Mouse (Mus musculus) heart, embryonic 14.5 days (tissue): ENCODE measurements at regions not wholly inside any gene's neighbourhood (a gene's known extent, or its start where the extent isn't known, plus 50 kb on each side); places are given as distances from the start of the nearest gene placed in this dataset.

Source experiments
- ATAC-seq: fragments of 200-750 bp; cut with Nextera tagmentation; 2 replicates; pipeline ENCODE4 v1.8.0; 2017; ENCODE audit warnings: low read depth, moderate TSS enrichment; ENCODE audit not compliant: insufficient number of reproducible peaks, insufficient read depth, low FRiP score
- H3K27ac ChIP-seq, 2 experiments: fragments of 200-500 bp in 1 of 2; fragments of 300-500 bp in 1 of 2; sonication (generic) in 1 of 2; replicated peaks in 1 of 2; 2 replicates each; pipeline ENCODE4 v1.5.1; 2012 to 2014; ENCODE audit warnings: low read depth in 2 of 2, low read length in 2 of 2, control low read depth in 1 of 2, mild to moderate bottlenecking in 1 of 2, mixed read lengths in 1 of 2; ENCODE audit not compliant: control insufficient read depth in 1 of 2, insufficient read depth in 1 of 2
- H3K27me3 ChIP-seq: fragments of 300-500 bp; sonication (generic); 2 replicates; pipeline ENCODE4 v1.6.1; 2014; ENCODE audit warnings: mild to moderate bottlenecking, low read length, control low read depth; ENCODE audit not compliant: control insufficient read depth, insufficient read depth
- H3K36me3 ChIP-seq: fragments of 300-500 bp; sonication (generic); 2 replicates; pipeline ENCODE4 v1.6.1; 2014; ENCODE audit warnings: mild to moderate bottlenecking, control low read depth, low read length, mixed read lengths; ENCODE audit not compliant: control insufficient read depth, insufficient read depth
- H3K4me1 ChIP-seq, 2 experiments: fragments of 200-500 bp in 1 of 2; fragments of 300-500 bp in 1 of 2; sonication (generic) in 1 of 2; 2 replicates each; pipeline ENCODE4 v1.6.1; 2012 to 2014; ENCODE audit warnings: low read length in 2 of 2, control low read depth in 1 of 2, mixed read lengths in 1 of 2; ENCODE audit not compliant: control insufficient read depth in 2 of 2, insufficient read depth in 2 of 2
- H3K4me2 ChIP-seq: fragments of 300-500 bp; sonication (generic); 2 replicates; pipeline ENCODE4 v1.6.1; 2014; ENCODE audit warnings: mild to moderate bottlenecking, low read length
- H3K4me3 ChIP-seq, 2 experiments: fragments of 200-500 bp in 1 of 2; fragments of 300-500 bp in 1 of 2; sonication (generic) in 1 of 2; 2 replicates each; pipeline ENCODE4 v1.5.1; 2012 to 2014; ENCODE audit warnings: low read length in 2 of 2, mild to moderate bottlenecking in 2 of 2, control low read depth in 1 of 2, low read depth in 1 of 2, moderate library complexity in 1 of 2; ENCODE audit not compliant: control insufficient read depth in 1 of 2, insufficient read depth in 1 of 2
- H3K9ac ChIP-seq: fragments of 300-500 bp; sonication (generic); 2 replicates; pipeline ENCODE4 v1.6.1; 2014; ENCODE audit warnings: mild to moderate bottlenecking, low read length
- H3K9me3 ChIP-seq: fragments of 300-500 bp; sonication (generic); 2 replicates; pipeline ENCODE4 v1.6.1; 2016; ENCODE audit warnings: low read length, control low read depth; ENCODE audit not compliant: control insufficient read depth
- WGBS: fragments of 180-500 bp; shearing (Covaris S2); extraction: QIAGEN DNeasy Blood & Tissue Kit; methylation state at CpG from one replicate; pipeline ENCODE4 v1.1.7; 2014; 5-methylcytosine and 5-hydroxymethylcytosine counted together

DNA sequence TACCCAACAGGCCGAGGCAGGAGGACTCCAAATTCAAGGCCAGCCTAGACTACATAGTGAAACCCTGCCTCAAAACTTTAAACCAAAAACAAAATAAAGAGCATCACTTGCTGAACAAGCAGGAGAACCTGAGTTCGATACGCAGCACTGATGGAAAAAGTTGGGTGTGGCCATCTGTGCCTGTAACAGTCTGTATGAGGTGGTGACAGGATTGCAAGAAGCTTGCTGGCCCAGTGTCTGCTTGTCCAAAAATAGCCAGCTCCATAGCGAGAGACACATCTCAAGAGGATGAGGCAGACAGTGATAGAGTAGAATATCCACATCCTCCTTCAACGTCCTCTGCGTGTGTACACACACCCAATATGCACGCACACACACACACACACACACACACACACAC is 261.9 kb upstream of the Foxq1 start:
- peaks cover 6% of the 10 kb centered on the region in 2 experiments; a peak in 2 of 4 replicates for H3K4me1 ChIP-seq
- peaks cover 26% of the 10 kb centered on the region for H3K27me3 ChIP-seq
- no peak overlapping the region for H3K9ac ChIP-seq
- 40% methylated on average over 7 of the region's 7 CpGs for WGBS
- no peak overlapping the region for H3K4me3 ChIP-seq
- no peaks in the 10 kb centered on the region for H3K36me3 ChIP-seq
- no peak overlapping the region for H3K4me2 ChIP-seq
- no peak for ATAC-seq
- H3K27ac ChIP-seq = no peak overlapping the region
- H3K9me3 ChIP-seq = no peaks in the 10 kb centered on the region

DNA sequence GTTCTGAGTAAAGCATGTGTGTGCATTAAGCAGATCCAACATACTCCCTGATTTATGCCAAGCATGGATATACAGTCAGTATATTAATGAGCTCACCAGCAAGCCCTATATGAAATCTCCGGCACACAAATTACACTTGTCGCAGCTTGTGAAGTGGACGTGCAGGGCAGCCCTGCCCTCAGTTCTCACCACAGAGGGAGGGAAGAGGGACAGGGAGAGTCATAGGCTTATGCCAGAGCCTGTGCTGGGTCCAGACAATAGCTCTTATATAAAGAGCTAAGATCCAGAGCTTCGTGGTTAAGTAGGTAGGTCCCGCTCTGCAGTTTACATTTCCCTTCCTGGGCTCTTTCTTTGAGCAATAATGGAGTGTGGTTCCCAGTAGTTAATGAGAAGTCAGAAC is 252.7 kb upstream of the Foxq1 start:
- Histone ChIP-seq H3K27me3 (peaks cover 8% of the 10 kb centered on the region; the same call in 1 of the 2 replicates), H3K4me1 (no peaks in the 10 kb centered on the region), H3K27ac (no peak overlapping the region), H3K9ac (no peak overlapping the region), H3K4me3 (no peak overlapping the region), H3K9me3 (no peaks in the 10 kb centered on the region), H3K36me3 (no peaks in the 10 kb centered on the region), H3K4me2 (no peak overlapping the region)
- no peak for ATAC-seq
- 78% methylated on average over 5 of the region's 5 CpGs for WGBS

DNA sequence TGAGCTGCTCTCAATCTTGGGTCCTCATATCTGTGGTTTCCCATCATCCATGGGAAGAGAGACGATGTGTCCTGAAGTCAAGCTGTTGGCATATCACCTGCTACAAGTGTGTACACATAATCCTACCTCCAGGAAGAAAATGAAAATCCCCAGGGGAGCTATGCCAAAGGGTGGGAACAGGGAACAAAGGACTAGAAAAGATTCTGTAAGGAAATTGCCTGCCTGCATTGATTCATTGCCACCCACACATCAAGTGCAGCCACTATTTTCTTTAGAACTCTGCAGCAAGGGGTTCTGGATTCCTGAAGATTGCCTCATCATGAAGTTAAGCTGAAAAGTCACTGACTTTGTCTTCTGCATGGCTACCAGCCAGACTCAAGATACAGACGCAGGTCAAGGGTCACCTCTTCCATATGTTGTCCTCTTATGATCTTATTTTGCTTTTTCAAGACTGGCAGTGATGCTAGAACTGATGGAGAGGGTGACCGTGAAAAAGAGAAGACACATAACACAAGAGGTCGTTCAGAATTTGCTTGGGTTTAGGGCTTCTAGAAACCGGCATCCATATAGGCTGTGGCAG is 251.6 kb upstream of the Foxq1 start:
- Histone ChIP-seq H3K4me2 (no peak overlapping the region), H3K27me3 (peaks cover 8% of the 10 kb centered on the region; the same call in 1 of the 2 replicates), H3K9me3 (no peaks in the 10 kb centered on the region), H3K9ac (no peak overlapping the region), H3K27ac (no peak overlapping the region), H3K4me1 (peaks cover 5% of the 10 kb centered on the region in 2 experiments; a peak in 3 of 4 replicates), H3K4me3 (no peak overlapping the region), H3K36me3 (no peaks in the 10 kb centered on the region)
- ATAC-seq = no peak
- 76% methylated on average over 5 of the region's 5 CpGs for WGBS

DNA sequence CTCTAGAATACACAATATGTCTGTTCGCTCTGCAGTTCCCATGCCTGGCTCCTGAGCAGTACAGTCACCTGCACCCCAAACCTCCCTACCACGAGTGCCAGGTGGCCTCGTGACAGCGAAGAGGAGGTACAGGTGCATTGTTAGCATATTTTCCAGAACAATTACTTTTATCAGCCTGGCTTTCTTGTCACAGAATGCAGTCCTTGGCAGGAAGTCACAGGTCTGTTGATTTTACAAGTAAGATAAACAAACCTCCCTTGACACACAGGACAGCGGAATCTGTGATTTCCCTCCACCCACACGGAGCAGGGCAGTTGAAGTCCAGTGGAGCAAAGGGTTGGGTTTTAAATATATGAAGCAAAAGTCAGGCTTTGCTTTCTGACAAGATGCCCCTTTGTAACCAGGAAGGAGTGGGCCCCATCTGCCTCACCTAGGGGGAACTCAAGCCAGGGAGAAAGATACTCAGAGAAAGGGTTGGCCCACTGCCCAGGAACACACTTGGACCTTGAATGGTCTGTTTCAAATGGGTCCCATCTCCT is 246.8 kb upstream of the Foxq1 start:
- H3K4me1 ChIP-seq = peaks cover 6 to 8% of the 10 kb centered on the region in 2 experiments; a peak in 3 of 4 replicates
- H3K36me3 ChIP-seq = no peaks in the 10 kb centered on the region
- H3K27ac ChIP-seq = no peak overlapping the region
- H3K9ac ChIP-seq = no peak overlapping the region
- no peaks in the 10 kb centered on the region for H3K9me3 ChIP-seq
- peaks cover 4% of the 10 kb centered on the region; the same call in 1 of the 2 replicates for H3K27me3 ChIP-seq
- WGBS = 50% methylated on average over 6 of the region's 6 CpGs
- H3K4me3 ChIP-seq = no peak overlapping the region
- H3K4me2 ChIP-seq = no peak overlapping the region
- no peak for ATAC-seq

DNA sequence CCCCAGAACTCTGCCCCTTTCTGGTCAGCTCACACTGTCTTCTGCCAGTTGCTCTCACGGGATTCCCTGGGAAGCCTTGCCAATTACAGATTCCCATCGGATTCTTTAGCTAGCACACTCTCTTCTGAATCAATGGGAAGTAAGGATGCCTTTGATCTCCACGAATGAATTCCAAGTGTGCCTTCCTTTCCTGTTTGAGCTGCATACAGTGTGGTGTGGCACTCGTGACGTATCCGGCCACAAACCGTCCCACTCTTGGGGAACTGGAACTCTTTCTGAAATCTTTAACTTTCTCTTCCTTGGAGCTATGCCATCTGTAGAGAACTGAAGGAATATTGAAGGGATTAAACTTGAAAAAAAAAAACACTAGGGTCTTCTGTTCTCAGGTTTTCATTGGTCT is 243.2 kb upstream of the Foxq1 start:
- H3K27ac ChIP-seq = no peak overlapping the region
- H3K9ac ChIP-seq = no peak overlapping the region
- peaks cover 6 to 8% of the 10 kb centered on the region in 2 experiments; a peak in 3 of 4 replicates for H3K4me1 ChIP-seq
- 47% methylated on average over 7 of the region's 7 CpGs for WGBS
- no peak for ATAC-seq
- no peak overlapping the region for H3K4me3 ChIP-seq
- H3K36me3 ChIP-seq = no peaks in the 10 kb centered on the region
- no peak overlapping the region for H3K4me2 ChIP-seq
- H3K9me3 ChIP-seq = no peaks in the 10 kb centered on the region
- peaks cover 7% of the 10 kb centered on the region; the same call in 1 of the 2 replicates for H3K27me3 ChIP-seq

DNA sequence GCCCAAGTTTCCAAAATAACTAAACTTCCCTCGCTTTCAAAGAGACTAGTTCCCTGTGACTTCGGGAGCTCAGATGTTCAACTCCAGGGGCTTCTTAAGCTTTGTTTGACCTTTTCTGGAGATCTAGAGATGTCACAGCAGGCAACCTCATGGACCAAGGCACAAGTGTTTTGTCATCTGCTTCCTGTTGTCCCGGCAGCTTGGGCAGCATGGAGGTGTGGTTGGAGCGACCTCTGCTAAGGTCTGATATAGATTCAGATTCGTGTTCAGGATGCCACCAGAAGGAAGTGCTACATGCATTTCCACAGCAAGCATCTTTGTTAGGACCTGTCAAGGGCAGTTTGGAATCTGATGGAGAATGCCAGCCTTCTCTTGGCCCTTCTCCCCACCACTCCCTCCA is 242.1 kb upstream of the Foxq1 start:
- Histone ChIP-seq H3K36me3 (no peaks in the 10 kb centered on the region), H3K4me1 (peaks cover 6 to 8% of the 10 kb centered on the region in 2 experiments; a peak in 3 of 4 replicates), H3K4me2 (peak overlapping the region; percentile 19; the same call in 1 of the 2 replicates), H3K27ac (no peak overlapping the region), H3K4me3 (no peak overlapping the region), H3K9me3 (no peaks in the 10 kb centered on the region), H3K27me3 (peaks cover 7% of the 10 kb centered on the region; the same call in 1 of the 2 replicates), H3K9ac (no peak overlapping the region)
- 53% methylated on average over 5 of the region's 5 CpGs for WGBS
- no peak for ATAC-seq

DNA sequence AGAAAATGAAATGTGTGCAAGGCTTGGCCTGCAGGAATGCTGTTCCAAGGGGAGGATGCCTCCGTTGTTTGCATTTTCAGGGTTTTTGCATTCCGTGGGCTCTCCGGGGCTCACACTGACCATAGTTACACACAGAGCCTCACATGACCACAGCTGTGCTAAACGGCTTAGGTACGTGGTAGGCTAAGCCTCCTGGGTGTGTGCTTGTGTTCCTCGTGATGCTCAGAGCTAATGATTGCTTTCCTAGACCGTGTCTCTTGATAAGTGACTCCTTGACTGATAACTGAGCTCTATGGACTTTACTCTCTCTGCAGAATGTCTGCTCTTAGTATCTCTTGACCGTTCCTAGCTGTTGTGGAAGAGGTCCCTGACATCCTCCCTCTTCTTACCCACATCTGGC is 238.9 kb upstream of the Foxq1 start:
- H3K4me1 ChIP-seq = no peaks in the 10 kb centered on the region; a peak in 1 of 4 replicates
- H3K36me3 ChIP-seq = no peaks in the 10 kb centered on the region
- ATAC-seq = no peak
- WGBS = 71% methylated on average over 8 of the region's 8 CpGs
- H3K4me3 ChIP-seq = no peak overlapping the region
- H3K27me3 ChIP-seq = peaks cover 7% of the 10 kb centered on the region; the same call in 1 of the 2 replicates
- H3K27ac ChIP-seq = no peak overlapping the region
- peaks cover 5% of the 10 kb centered on the region; the same call in 1 of the 2 replicates for H3K9me3 ChIP-seq
- no peak overlapping the region for H3K9ac ChIP-seq
- no peak overlapping the region for H3K4me2 ChIP-seq
